Mouse (Mus musculus) hindbrain, embryonic 11.5 days (tissue): ENCODE results near the gene Ptbp3. TPM values are rescaled to one million over a fixed set of nuclear protein-coding genes. Genes with fewer than 3 reads are reported as not detected.

ENCODE experiments used
- ATAC-seq: fragments of 200-750 bp; cut with Nextera tagmentation; 2 replicates; pipeline ENCODE4 v1.8.0; 2017; ENCODE audit warnings: mild to moderate bottlenecking, moderate TSS enrichment, moderate library complexity; ENCODE audit not compliant: low FRiP score
- DNase-seq: peaks from one replicate; pipeline ENCODE4 v3.0.0-alpha.2; 2015; ENCODE audit warnings: low spot score
- H3K27ac ChIP-seq: fragments of 300-500 bp; sonication (generic); 2 replicates; pipeline ENCODE4 v1.5.1; 2014; ENCODE audit warnings: mild to moderate bottlenecking, low read depth, low read length
- H3K27me3 ChIP-seq: fragments of 300-500 bp; sonication (generic); 2 replicates; pipeline ENCODE4 v1.6.1; 2014; ENCODE audit warnings: mild to moderate bottlenecking, low read length, moderate library complexity, mixed read lengths; ENCODE audit not compliant: control insufficient read depth, insufficient read depth
- H3K36me3 ChIP-seq: fragments of 300-500 bp; sonication (generic); 2 replicates; pipeline ENCODE4 v1.6.1; 2014; ENCODE audit warnings: mild to moderate bottlenecking, low read length, moderate library complexity, mixed read lengths; ENCODE audit not compliant: control insufficient read depth, insufficient read depth
- H3K4me1 ChIP-seq: fragments of 300-500 bp; sonication (generic); replicated peaks from 2 replicates; pipeline ENCODE4 v1.6.1; 2014; ENCODE audit warnings: low read length, mixed read lengths; ENCODE audit not compliant: control insufficient read depth, insufficient read depth
- H3K4me2 ChIP-seq: fragments of 300-500 bp; sonication (generic); replicated peaks from 2 replicates; pipeline ENCODE4 v1.6.1; 2014; ENCODE audit warnings: mild to moderate bottlenecking, low read depth, low read length
- H3K4me3 ChIP-seq: fragments of 300-500 bp; sonication (generic); 2 replicates; pipeline ENCODE4 v1.5.1; 2014; ENCODE audit warnings: low read depth, low read length
- H3K9ac ChIP-seq: fragments of 300-500 bp; sonication (generic); 2 replicates; pipeline ENCODE4 v1.6.1; 2014; ENCODE audit warnings: low read depth, low read length
- H3K9me3 ChIP-seq: fragments of 300-500 bp; sonication (generic); 2 replicates; pipeline ENCODE4 v1.6.1; 2016; ENCODE audit warnings: low read length; ENCODE audit not compliant: control insufficient read depth
- WGBS: fragments of 180-500 bp; shearing (Covaris S2); extraction: QIAGEN DNeasy Blood & Tissue Kit; methylation state at CpG from one replicate; pipeline ENCODE4 v1.1.7; 2014; 5-methylcytosine and 5-hydroxymethylcytosine counted together
- polyA plus RNA-seq: library from polyadenylated mRNA; unstranded; fragments of >200 nt; fragmentation: Nextera tagmentation; extraction: Ambion mirVana; gene quantifications from 2 replicates; pipeline ENCODE4 v1.2.1, GENCODE M21; 2014

Ptbp3 gene
- polyA plus RNA-seq, 1 experiment from 2014 or later: 40.2 TPM

DNA sequence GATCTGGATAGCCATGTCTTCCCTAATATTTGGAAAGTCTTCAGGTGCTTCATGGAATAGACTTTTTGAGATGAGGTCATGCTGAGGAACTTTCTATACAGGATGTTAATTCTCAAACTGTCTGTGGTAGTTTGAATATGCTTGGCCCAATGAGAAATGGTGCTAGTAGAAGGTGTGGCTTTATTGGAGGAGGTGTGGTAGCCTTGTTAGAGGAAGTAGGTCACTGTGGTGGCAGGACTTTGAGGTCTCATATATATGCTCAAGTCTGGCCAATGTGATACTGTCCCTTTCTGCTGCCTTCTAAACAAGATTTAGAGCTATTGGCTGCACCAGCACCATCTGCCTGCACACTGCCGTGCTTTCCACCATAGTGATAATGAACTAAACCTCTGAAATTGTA is 18.0 kb downstream of the Ptbp3 start:
- H3K9ac ChIP-seq: no peak overlapping the region
- H3K4me1 ChIP-seq: no peaks in the 10 kb centered on the region
- WGBS: 85% methylated on average over 1 of the region's 1 CpGs
- H3K27ac ChIP-seq: no peak overlapping the region
- ATAC-seq (no peak), DNase-seq (no peak)
- H3K4me3 ChIP-seq: no peak overlapping the region
- H3K36me3 ChIP-seq: no peaks in the 10 kb centered on the region
- no peak overlapping the region for H3K4me2 ChIP-seq
- no peaks in the 10 kb centered on the region for H3K27me3 ChIP-seq
- H3K9me3 ChIP-seq: no peaks in the 10 kb centered on the region

DNA sequence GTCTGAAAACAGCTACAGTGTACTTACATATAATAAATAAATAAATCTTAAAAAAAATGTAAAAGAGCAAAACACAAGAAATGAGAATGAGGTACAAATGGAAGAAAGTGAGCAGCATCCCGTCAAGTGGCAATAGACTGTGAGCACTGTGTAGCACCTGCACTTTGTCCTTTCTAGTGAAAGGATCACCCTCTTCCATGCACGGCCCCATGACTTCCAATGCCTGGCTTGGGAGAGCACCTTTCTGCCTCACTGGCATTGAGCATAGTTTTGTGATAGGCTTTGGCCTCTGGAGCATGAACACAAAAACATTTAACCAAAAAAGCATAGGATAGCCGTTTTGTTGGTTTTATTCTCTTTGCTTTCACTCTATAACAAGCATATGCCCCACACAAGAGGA is 21.7 kb downstream of the Ptbp3 start:
- no peak for ATAC-seq
- 87% methylated on average over 3 of the region's 3 CpGs for WGBS
- no peaks in the 10 kb centered on the region for H3K27me3 ChIP-seq
- H3K4me3 ChIP-seq: no peak overlapping the region
- no peaks in the 10 kb centered on the region for H3K9me3 ChIP-seq
- no peaks in the 10 kb centered on the region for H3K36me3 ChIP-seq
- no peak for DNase-seq
- no peak overlapping the region for H3K9ac ChIP-seq
- H3K4me2 ChIP-seq: no peak overlapping the region
- no peaks in the 10 kb centered on the region for H3K4me1 ChIP-seq
- H3K27ac ChIP-seq: no peak overlapping the region

DNA sequence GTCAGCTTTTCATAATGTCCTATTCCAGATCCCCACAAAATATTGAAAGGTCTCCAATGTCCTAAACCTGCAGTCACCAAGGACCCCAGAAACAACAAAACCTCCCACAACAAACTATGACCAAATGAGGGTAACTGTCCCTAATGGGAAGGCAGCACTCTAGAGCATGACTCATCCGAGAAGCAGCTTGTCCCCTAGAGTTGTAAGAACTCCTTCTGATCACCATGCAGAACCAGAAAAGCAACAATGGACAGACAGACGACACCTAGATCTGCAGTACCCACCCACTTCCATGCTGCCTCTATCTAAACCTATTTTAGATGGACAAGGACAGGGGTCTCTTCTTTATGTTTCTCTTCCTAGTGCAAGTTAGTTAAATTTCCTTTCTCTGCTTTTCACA is 22.4 kb downstream of the Ptbp3 start:
- H3K36me3 ChIP-seq: no peaks in the 10 kb centered on the region
- H3K4me2 ChIP-seq: no peak overlapping the region
- WGBS: 70% methylated on average over 2 of the region's 2 CpGs
- ATAC-seq (no peak), DNase-seq (no peak)
- H3K4me1 ChIP-seq: no peaks in the 10 kb centered on the region
- no peaks in the 10 kb centered on the region for H3K27me3 ChIP-seq
- no peak overlapping the region for H3K4me3 ChIP-seq
- H3K9me3 ChIP-seq: no peaks in the 10 kb centered on the region
- H3K9ac ChIP-seq: no peak overlapping the region
- no peak overlapping the region for H3K27ac ChIP-seq

DNA sequence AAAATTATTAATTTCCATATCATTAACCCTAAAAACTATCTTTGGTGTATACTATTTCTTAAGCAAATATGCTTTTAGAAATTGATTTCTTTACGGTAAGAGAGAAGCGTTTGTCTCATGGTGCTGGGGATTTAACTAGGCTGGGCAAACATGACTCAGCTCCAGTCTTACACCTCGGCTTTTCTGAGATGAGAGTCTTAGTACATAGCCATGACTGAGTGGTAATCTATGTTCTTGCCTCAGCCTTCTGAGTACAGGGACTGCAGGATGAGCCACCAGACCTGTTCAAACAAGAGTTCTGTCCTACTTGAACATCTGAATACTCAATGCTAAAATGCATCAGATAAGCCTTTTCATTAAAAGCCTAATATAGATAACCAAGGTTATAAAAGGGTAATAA is 24.3 kb downstream of the Ptbp3 start:
- ATAC-seq: no peak

DNA sequence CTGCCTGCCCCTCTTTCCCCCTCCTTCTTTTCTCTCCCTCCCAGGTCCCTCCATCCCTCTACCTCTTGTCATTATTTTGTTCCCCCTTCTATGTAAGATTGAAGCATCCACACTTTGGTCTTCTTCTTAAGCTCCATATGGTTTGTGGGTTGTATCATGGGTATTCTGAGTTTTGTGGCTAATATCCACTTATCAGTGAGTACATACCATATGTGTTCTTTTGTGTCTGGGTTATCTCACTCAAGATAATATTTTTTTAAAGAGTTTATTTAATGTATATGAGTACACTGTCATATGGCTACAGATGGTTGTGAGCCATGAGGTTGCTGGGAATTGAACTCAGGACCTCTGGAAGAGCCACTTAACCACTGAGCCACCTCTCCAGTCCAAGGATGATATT is 38.8 kb downstream of the Ptbp3 start:
- H3K27ac ChIP-seq: no peak overlapping the region
- no peak overlapping the region for H3K9ac ChIP-seq
- ATAC-seq: no peak
- no peak overlapping the region for H3K4me2 ChIP-seq
- no peaks in the 10 kb centered on the region for H3K9me3 ChIP-seq
- H3K36me3 ChIP-seq: no peaks in the 10 kb centered on the region
- DNase-seq: no peak
- H3K4me1 ChIP-seq: no peaks in the 10 kb centered on the region
- H3K27me3 ChIP-seq: no peaks in the 10 kb centered on the region
- H3K4me3 ChIP-seq: no peak overlapping the region

More for the DNA sequence above, 24.3 kb downstream of the Ptbp3 start:
- Histone ChIP-seq H3K4me1 (no peaks in the 10 kb centered on the region), H3K36me3 (no peaks in the 10 kb centered on the region), H3K27me3 (no peaks in the 10 kb centered on the region), H3K27ac (no peak overlapping the region), H3K9me3 (no peaks in the 10 kb centered on the region), H3K9ac (no peak overlapping the region), H3K4me2 (no peak overlapping the region), H3K4me3 (no peak overlapping the region)
- no peak for DNase-seq
- 87% methylated on average over 3 of the region's 3 CpGs for WGBS

DNA sequence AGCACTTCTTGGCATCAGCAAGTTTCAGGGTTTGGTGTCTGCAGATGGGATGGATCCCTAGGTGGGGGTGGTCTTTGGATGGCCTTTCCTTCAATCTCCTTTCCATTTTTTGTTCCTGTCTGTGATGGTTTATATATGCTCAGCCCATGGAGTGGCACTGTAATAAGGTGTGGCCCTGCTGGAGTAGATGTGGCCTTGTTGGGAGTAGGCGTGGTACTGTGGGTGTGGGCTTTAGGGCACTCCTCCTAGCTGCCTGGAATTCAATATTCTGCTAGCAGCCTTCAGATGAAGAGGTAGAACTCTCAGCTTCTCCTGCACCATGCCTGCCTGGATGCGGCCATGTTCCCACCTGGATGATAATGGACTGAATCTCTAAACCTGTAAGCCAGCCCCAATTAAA is 39.6 kb downstream of the Ptbp3 start:
- WGBS: 94% methylated on average over 2 of the region's 2 CpGs
- no peaks in the 10 kb centered on the region for H3K27me3 ChIP-seq
- H3K27ac ChIP-seq: no peak overlapping the region
- H3K9me3 ChIP-seq: no peaks in the 10 kb centered on the region
- H3K4me2 ChIP-seq: no peak overlapping the region
- H3K4me3 ChIP-seq: no peak overlapping the region
- no peaks in the 10 kb centered on the region for H3K4me1 ChIP-seq
- DNase-seq: no peak
- no peak for ATAC-seq
- no peaks in the 10 kb centered on the region for H3K36me3 ChIP-seq
- H3K9ac ChIP-seq: no peak overlapping the region

DNA sequence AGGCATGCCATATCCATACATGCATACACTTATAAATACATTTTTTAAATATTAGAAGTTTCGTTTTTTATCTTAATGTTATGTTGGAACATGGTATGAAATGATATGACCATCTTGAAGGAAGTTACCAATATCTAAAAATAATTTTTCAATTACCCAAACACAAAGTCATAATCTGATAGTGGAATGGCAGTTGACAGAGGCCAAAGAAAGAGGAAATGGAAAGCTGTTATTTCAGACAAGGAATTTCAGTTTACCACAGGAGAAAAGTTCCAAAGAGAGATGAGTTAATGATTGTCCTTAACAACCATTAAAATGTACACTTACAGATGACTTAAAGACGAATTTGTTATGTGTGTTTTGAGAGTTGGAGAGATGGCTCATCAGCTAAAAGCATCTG is 41.4 kb downstream of the Ptbp3 start:
- WGBS: 70% methylated on average over 2 of the region's 2 CpGs
- DNase-seq: no peak

DNA sequence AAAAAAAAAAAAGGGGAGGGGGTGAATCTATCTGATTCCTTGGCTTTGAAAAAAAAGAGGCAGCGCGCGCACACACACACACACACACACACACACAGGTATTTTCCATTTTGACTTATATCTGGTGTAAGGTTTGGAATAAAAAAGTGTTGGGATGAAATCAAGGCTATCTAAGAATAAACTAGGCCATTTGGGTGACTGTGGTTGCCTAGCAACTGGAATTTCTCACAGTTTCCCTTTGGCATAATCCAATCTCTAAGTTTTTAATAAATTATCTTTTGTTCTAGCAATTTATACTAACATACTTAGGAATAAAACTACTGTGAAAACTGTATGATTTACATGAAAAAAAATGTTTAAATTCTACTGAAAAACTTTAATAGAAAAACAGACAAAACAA is 42.5 kb downstream of the Ptbp3 start:
- Histone ChIP-seq H3K4me1 (no peaks in the 10 kb centered on the region), H3K9ac (no peak overlapping the region), H3K27me3 (no peaks in the 10 kb centered on the region), H3K4me3 (no peak overlapping the region), H3K27ac (no peak overlapping the region), H3K9me3 (no peaks in the 10 kb centered on the region), H3K36me3 (no peaks in the 10 kb centered on the region), H3K4me2 (no peak overlapping the region)
- no peak for DNase-seq
- ATAC-seq: no peak
- 97% methylated on average over 3 of the region's 3 CpGs for WGBS

More for the DNA sequence above, 41.4 kb downstream of the Ptbp3 start:
- H3K4me2 ChIP-seq: no peak overlapping the region
- H3K4me3 ChIP-seq: no peak overlapping the region
- H3K27me3 ChIP-seq: no peaks in the 10 kb centered on the region
- H3K9ac ChIP-seq: no peak overlapping the region
- no peaks in the 10 kb centered on the region for H3K36me3 ChIP-seq
- H3K9me3 ChIP-seq: no peaks in the 10 kb centered on the region
- no peak for ATAC-seq
- H3K4me1 ChIP-seq: no peaks in the 10 kb centered on the region
- H3K27ac ChIP-seq: no peak overlapping the region

DNA sequence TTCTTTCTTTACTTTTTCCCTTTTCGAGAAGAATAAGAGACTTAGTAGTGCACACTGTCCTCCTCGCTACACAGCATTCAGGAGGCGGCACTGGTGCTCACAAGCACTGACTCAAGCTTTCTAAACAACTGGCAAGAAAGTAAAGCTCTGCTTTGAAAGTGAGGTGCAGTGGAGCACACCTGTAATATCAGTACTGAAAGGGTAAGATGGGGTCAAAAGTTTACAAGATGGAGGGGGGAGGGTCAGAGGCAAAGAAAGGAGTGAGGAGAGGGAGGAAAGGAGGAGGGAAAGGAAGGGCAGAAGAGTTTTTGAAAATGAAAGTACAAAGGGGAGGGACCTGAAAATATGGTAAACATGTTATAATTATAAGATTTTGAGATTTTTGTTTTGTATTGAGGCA is 43.7 kb downstream of the Ptbp3 start:
- 84% methylated on average over 3 of the region's 3 CpGs for WGBS
- ATAC-seq (no peak), DNase-seq (no peak)
- Histone ChIP-seq H3K9ac (no peak overlapping the region), H3K27ac (no peak overlapping the region), H3K9me3 (no peaks in the 10 kb centered on the region), H3K27me3 (no peaks in the 10 kb centered on the region), H3K4me1 (no peaks in the 10 kb centered on the region), H3K36me3 (no peaks in the 10 kb centered on the region), H3K4me3 (no peak overlapping the region), H3K4me2 (no peak overlapping the region)
